Mouse (Mus musculus) adrenal gland, postnatal 36 days (tissue): Measurements from ENCODE around the gene Odf3b. TPM values are rescaled to one million over a fixed set of nuclear protein-coding genes. Genes with fewer than 3 reads are reported as not detected.

Experiments
- DNase-seq, 2 experiments: peaks; one replicate each; pipeline ENCODE4 v3.0.0; 2021; ENCODE audit warnings: mixed read lengths in 1 of 2
- total RNA-seq, 2 experiments: library from RNA; stranded (reverse); gene quantifications; 2 replicates each; pipeline ENCODE4 v1.2.3; 2021

Odf3b gene
- total RNA-seq, 2 experiments from 2014 or later: not detected

DNA sequence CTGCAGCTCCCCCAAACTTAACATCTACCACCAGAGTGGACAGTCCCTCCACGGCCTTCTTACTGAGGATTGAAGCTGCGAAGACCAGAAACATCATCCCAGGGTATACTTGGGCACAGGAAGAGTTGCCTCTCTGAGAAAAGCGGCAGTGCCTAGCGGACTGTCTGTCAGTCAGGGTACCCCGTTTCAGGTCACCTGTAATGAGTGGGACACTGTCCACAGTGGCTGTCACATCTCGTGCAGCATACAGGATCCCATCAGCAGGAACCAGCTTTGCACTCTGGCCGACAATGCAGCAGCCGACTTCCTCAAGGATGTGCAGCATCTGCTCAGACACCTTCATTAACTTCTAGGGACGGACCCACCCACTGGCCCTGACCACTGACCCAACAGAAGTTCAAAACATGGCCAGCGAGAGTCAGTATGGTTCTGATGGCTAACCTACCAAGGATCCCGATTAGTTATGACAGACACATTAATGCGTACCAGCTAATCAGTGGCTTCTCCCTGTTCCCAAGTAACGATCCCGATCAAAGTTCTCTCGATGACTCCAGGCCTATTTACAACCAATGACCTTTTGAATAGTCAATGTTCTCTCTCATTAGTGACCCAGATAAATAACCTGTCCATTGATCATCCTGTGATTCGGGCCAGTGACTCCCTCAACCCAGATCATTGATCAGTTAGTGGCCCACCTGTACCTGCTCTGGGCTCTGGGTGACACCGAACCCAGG lies 4.1 kb downstream of the Odf3b start:
- DNase-seq: no peak

DNA sequence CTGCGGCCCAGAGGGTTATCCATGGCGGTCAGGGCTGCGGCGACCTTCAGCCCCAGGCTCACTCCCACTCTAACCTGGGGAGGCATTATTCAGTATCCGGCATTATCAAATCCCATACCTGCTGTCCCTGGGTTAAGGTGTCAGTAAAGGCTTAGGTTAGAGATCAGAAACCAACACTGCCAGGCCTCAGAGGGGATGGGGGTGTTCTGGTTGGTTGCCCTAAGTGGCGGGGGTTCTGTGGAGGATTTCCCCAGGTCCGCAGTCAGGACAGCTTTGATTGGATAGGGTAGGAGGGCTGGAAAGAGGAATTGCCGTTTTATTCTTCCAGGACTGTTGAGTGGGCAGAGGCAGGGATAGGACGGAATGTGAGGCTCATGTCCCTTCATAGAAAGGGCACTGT lies 4.7 kb downstream of the Odf3b start:
- no peak for DNase-seq

DNA sequence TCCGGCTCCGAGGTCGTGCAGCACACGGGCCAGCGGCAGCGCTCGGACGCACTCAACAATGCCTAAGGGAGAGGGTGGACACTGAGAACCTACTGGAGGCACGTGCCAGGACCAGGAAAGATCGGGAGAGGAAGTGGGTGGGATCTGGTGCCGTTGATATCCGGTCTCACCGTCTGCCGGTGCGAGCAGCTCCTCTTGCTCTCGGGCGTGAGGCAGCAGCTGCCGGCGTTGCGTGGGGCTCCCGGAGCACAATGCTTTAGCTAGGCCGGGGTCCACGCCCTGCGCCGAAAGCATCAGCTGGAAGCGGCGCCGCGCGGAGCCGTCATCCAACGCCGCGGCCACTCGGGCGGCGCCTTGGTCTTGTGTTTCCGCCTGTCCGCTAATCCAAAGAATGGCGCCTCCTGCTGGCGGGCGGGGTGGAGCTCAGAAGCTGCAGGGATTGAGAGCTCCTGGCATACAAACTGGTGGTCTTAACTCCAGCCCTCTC lies 5.3 kb downstream of the Odf3b start, which contains the start of gene Sco2:
Gene Sco2 (minus strand): TSS at position 85 of the 487 bp plus-strand sequence.
- peak; percentile 95 to 97 for DNase-seq

DNA sequence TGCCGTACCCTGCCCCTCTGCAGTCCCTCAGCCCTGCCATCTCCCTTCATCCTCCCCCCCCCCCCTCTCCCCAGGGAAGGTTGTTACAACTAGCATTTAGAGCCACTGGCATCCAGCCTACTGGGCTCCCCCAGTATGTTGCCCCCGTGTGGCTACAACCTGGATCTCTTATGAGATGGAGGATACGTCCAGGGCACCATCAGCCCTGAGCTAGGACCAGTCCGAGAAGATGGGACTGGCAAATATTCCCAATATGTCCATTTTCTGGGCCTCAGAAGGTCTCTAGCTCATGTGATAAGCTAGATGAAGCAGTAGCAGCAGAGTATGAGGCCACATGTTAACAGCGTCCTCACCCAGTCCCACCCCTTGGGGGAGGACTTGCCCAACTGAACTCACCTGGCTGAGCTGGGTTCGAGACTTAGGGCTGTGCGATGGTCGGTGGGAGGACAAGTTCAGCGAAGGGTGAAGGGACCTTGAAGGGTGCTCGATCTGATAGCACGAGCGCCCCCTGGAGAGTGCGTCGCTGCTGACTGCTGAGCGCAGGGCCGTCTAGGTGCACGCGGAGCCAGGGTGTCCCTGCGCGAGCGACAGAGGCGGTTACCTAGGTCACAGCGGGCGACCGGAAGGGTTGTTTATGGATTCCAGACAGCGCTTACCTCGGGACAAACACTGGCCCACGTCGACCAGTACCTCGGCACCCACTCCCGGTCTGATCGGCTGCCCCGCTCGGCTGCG lies 5.9 kb downstream of the Odf3b start:
- DNase-seq: peak; percentile 89 to 91

DNA sequence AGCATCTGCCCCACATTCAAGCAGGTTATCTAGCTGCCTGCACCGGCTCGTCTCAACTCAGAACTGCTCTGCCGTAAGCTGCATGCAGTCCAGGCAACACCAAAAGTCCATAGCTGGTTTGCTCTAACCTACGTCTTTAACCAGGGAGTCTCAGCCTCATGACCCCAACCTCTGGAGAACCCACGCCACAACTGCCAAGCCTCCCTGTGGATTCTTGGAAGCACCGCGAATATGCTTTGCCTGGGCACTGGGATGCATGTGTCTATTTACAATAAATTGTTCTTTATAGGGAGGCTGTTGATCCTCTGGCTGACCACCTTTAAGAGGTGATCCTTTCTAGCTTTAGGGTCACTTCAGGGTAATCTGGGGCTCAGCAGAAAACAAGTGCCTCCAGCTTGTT lies 6.5 kb downstream of the Odf3b start:
- DNase-seq: no peak

DNA sequence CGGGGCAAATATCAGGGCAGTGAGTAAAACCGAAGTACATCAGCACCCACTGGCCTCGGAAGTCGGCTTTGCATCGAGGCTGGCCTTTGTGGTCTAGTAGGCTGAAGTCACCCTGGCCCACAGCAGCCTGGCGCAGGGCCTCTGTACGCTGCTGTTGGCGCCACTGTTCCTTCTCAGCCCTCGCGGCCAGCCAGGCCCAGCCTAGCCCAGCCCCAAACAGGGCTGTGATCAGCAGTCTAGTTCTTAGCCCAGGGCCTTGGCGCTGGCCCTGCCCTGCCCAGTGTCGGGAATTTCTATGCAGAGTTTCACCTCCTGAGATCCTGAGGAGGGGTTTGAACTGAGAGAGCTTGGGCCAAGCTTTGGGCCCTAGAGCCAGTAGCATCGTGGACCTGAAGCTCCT lies 7.0 kb downstream of the Odf3b start:
- no peak for DNase-seq

DNA sequence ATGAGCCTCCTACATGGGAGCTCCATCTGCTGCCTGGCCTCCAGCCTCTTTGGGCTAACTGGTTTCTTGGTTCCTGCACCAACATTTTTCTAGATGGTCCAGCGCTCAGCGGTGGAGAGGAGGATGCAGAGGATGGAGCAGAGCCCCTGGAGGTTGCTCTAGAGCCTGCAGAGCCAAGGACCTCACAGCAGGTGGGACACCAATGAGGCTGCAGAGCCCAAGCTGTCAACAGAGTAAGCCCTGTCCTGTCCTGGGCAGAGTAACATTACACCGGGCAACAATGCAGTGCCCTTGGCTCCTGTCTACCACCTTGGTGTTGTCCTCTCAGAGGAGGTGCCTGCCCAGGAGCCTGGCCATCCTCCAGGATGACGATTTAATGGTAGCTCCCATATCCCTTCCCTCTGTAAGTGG lies 13.9 kb downstream of the Odf3b start:
- DNase-seq: no peak

DNA sequence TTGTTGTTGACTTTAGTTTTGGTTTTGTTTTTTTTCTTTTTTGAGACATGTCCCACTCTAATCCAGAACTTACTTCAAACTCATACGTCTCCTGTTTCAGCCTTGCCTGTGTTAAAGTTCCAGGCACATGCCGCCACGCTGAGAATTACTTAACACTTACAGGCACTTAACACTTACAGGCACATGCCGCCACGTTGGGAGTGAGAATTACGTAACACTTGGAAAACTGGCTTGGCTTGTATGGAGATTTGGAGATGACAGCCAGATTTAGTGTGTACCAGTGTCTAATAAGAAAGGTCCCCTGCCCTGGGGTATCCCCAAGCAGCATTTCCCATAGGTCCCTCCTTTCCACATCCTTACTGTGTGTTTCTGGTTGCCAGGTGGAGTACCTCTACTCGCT lies 16.0 kb downstream of the Odf3b start:
- DNase-seq: no peak

DNA sequence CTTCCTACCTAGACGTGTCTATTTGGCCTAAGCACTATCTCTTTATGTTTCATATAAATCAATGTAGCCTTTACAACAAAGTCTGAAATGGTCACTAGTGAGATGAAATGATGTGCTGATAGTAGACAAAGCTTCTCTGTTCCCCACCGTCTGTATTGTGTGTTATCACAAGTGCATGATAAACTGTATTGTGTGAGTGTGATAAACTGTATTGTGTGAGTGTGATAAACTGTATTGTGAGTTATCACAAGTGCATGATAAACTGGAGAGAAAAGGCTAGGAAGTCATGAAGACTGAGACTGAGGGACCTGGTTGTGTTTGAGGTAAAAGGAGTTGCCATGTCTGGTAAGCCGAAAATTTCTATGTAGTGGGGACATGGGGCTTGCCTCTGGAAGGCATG lies 20.3 kb downstream of the Odf3b start:
- DNase-seq: no peak

DNA sequence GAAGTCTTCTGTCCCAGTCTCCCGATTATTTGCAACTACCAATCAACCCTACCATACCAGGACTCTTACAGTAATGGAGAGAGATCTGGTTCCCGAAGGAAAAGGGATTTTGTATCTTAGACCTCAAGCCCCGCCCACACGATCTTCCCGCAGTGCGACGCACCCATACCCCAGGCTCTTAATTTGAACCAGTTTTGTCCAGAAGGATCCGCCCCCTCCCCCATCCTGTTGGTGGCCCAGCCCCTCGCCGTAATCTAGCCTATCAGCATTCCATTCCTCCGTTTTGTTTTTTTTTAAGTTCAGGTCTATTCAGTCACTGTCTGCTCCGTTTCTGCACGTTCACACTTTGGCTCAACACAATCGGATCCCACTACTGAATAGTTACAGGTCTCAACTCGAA lies 22.7 kb downstream of the Odf3b start:
- DNase-seq: peak; percentile 73 to 81

DNA sequence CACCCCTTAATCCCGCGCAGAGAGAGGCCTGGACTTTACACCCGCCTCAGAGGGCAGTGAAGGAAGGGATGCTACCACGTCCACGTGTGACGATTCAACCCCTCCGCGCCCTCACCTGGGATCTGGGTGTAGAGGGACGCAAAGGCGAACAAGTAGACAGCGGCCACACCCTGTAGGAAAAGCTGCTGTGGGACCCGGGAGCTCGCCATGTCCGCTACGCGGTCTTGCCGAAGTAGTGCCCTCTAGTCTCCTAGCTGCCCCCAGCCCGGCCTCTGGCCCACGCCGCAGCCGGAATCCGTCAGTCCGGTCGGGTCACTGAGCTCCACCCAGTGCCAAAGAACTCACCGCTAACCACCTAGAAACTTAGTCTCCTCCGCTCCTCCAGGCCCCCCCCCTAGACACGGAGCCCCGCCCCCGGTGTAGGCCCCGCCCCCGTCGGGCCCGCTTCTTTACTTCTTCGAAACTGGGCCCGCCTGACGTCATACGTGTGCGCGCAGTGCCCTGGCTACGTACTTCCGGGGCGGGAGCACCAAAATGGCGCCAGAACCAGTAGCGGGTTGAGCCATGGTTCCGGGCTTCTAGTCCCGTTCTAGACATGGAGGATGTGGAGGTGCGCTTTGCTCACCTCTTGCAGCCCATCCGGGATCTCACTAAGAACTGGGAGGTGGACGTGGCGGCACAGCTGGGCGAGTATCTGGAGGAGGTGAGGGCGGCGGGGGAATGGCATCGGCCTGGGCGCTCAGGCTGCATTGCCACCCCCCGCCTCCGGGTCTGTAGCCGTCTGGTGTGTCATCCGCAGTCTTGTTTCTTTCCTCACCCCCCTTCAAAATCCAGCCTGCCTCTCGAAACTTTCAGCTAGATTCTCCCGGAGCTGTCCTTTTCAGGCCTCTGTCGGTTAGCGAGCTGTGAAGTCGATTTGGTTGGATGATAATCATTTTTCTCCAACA lies 23.6 kb downstream of the Odf3b start, which contains the start of the genes Lmf2 and Ncaph2:
Gene Lmf2 (minus strand): TSS at position 419 of the 947 bp plus-strand sequence.
Gene Ncaph2 (plus strand): TSS at position 479 of the 947 bp plus-strand sequence.
- peak; percentile 97 to 98 for DNase-seq

DNA sequence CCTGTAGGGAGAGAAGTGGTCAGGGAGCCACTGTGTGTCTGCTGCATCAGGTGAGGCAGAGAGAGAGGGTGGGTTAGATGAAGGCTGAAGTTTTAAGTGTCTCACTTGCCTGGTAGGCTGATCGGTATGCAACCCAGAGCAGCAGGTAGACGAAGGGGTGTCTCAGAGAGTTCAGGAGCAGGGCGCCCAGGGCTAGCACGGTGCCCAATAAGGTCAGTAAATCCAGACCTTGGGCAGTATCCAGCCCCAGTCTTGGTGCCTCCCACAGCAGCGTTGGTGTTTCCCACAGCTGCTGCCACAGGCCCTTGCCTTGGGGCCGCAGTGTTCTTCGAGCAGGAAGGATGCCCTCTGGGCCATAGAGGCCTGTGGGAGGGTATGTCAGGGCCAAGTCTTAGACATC lies 24.6 kb downstream of the Odf3b start:
- no peak for DNase-seq

DNA sequence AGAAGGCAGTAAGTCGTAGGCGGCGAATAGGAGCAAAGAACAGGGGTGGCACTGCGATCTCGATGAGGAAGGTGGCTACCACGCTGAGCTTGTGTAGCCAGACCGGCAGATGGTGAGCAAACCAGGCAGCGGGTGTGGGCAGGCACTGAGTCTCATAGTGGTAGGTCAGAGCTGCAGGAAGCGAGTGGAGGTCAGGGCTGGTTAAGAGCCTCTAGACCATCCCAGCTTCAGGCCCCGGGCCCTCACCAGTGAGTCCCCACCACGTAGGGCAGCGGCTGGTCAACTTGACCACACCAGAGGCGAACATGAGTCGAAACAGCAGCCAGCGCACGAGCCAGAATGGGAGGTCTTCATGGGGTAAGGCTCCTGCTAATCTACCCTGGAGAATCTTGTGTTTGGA lies 25.2 kb downstream of the Odf3b start:
- no peak for DNase-seq

DNA sequence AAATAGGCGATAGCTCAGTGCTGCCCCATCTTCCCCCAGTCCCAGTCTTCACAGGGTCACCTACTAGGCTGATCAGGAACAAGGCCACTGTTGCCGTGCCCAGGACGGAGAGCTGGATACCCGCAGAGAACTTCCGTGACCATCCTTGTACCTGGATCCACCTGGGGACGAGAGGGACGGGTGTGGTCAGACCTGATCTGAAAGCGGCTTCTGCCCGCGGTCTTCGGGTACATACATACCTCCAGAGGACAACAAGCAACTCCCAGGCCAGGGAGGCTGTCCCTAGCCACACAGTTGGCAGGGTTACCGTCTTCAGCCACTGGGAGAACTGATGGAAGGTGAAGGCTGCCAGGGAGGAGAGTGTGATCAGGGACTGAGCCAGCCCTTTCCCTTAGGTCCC lies 26.3 kb downstream of the Odf3b start:
- no peak for DNase-seq

DNA sequence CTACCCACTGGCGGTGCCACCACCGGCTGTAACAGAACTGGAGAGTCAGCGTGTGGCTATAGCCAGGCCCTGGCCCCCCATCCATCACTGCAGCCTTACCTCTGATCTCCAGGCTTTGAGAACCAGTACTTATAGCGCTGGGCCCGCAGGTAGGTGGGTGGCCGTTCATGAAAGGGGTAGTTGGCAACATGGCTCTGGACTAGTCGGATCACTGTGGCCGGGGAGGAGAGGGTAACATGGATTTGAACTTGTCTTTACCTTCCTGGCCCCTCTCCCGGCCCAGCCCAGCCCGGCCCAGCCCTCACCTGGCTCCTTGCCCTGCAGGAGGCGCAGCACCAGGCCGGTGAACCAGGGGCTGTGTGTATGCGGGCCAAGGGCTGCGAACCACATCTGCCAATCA lies 27.0 kb downstream of the Odf3b start:
- no peak for DNase-seq

DNA sequence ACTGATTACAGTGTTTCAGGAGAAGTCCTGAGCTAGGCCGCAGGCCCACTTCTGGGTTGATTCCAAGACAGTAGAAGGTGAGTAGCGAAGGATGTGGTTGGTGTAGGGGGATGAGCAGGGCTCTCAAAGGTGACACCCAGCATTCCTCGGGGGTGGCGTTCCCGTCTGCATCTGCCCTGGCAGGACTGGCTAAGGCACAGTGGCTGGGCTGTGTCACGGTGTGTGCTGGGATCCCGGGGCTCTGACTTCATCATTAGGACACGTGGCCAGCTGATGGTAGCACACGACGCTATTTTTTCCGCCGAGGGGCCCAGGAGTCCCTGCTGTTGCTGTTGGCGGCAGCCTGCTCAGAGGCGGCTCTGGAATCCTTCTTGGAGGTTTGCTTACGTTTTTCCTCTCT lies 27.8 kb downstream of the Odf3b start:
- no peak for DNase-seq

DNA sequence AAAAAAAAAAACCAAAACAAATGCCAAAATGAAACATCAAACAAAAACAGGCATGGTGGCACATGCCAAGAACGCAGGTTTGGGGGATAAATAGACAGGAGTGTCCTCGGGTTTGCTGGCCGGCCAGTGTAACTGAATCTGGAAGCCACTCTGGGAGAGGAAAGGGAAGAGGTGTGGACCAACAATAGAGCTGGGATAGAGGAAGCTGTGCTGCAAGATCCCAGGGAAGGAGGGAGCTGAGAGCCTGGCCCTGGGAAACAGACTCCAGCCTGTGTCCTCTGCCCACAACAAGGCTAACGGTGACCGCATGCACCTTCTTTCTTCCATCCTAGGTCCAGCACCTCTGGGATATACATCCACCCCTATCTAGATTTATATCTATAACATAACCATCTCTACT lies 28.6 kb downstream of the Odf3b start:
- peak in 1 of 2 experiments; percentile 10 for DNase-seq

DNA sequence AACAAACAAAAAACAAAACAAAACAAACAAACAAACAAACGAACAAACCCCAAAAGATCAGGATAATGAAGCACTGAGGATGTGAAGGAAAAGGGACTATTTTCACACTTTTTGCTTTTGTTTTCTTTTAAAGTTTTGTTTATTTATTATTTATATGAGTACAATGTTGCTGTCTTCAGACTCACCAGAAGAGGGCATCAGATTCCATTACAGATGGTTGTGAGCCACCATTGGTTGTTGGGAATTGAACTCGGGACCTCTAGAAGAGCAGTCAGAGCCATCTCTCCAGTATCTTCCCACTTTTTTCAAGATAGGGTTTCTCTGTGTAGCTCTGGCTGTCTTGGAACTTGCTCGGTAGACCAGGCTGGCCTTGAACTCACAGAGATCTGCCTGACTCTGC lies 35.8 kb downstream of the Odf3b start:
- DNase-seq: no peak

DNA sequence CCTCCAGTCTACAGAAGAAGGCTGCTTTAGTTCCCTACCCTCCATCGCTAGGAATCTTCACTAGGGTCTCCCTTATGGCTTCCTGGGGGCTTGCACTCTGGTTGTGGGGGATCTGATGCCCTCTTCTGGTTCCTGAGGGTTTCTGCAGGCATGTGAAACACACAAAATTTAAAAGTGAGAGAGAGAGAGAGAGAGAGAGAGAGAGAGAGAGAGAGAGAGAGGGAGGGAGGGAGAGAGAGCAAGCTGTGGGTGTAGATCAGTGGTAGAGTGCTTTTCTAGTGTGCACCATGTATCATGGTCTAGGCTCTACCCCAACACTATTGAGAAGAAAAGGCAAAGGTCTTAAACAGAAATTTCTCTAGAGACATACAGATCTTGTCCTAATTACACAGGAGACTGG lies 37.4 kb downstream of the Odf3b start:
- DNase-seq: no peak

DNA sequence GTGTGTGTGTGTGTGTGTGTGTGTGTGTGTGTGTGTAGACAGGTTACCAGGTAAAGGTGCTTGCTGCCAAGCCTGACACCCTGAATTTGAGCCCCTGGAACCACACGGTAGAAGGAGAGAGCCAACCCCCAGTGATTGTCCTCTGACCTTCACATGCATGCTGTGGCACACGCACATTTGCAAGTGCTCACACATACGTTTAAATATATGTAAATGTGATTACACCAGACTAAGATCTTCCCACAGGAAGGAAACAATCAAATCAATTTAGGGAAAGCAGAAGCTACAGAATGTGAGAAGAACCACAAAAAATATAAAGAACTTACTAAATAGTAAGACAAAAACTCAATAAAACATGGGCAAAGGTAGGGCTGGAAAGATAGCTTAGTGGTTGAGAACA lies 38.9 kb downstream of the Odf3b start:
- DNase-seq: no peak

DNA sequence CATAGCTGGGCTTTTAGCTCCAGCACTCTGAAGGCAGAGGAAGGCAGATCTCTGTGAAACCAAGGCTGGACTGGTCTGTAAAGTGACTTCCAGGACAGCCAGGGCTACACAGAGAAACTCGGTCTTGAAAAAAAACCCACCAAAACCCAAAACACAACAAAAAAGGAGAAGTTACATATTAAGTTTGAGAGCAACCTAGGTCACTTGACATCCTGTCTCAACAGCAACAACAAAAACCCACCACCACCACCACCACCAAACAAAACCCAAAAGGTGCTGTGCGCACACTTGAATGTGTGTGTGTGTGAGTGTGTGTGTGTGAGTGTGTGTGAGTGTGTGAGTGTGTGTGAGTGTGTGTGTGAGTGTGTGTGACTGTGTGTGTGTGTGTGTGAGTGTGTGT lies 39.4 kb downstream of the Odf3b start:
- no peak for DNase-seq

DNA sequence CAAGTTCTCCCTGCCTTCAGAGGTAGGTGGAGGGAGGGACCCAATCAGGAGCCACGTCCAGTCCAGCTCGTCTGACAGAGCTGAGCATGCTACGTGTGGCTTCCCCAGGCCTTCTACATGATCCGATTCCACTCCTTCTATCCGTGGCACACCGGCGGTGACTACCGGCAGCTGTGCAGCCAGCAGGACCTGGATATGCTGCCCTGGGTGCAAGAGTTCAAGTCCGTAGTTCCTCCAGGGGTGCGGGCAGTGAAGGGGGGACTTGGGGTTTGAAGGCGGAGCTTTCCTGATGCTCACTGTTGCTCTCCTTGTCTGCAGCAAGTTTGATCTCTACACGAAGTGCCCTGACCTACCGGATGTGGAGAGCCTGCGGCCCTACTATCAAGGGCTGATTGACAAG lies 42.7 kb downstream of the Odf3b start:
- DNase-seq: no peak
